Mouse (Mus musculus): ENCODE measurements around the gene Unkl.

Unkl gene

GRCm38 (mm10) chr17:25188150-25189031, at the start of gene Unkl:
Gene Unkl (plus strand): TSS chr17:25188397.
- DNase-seq (ENCODE audit: low spot score in 2 of 2) = peak; percentile 23 to 57

DNA sequence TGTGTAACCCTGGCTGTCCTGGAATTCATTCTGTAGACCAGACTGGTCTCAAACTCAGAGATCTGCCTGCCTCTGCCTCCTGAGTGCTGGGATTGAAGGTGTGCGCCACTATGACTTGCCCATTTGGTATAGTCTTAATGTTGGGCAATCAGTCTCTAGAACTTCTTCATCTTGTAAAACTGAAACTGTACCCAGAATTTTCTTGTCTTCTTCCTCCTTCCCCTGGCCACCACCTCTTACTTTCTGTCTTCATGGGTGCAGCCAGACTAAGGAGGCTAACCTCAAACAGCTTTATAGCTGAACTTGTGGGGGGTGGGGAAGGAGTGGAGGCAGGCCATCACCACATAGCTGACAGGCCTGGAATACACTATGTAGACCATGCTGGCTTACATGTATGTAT, 49.4 kb upstream of the Unkl start:
- no peak for DNase-seq (ENCODE audit: low spot score in 2 of 2)

DNA sequence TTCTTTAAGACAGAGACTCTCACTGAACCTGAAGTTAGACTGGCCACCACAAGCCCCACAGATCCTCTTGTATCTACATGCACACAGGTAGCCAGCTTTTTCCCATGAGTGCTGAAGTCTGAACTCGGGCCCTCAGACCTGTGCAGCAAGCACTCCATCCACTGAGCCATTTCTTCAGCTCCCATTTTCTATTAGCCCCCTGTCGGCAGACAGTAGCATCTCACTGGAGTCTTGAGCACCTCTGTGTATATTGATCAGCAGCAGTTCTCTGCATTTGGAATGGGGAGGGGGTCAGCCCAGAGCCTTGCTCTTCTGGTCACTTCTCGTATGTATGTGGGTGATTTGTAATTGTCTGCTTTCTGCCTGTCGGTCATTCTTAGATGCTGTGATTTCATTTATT, 48.2 kb upstream of the Unkl start:
- DNase-seq (ENCODE audit: low spot score in 2 of 2) = no peak

DNA sequence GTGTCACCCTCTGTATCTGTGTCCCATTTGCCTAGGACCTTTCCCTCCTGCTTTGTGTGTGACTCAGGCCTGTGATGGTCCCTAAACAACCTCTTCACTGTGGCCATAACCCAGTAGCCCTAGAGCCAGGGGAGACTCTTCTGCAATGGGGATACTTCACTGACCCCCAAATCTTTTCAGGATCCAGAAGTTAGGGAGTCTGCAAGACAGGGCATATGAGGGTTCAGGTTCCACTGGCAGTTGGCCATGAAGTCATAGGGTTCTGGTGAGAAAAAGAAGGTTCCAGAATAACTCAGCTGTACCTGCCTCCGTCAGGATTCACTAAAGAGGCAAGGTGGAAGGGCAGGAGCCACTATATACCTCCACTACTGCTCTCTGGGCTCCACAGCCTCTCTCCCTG, 26.0 kb upstream of the Unkl start, which contains the start of gene Ccdc154:
TSS of gene Ccdc154 (plus strand) at position 301 of the 400 bp plus-strand sequence.
- no peak for DNase-seq (ENCODE audit: low spot score in 2 of 2)

DNA sequence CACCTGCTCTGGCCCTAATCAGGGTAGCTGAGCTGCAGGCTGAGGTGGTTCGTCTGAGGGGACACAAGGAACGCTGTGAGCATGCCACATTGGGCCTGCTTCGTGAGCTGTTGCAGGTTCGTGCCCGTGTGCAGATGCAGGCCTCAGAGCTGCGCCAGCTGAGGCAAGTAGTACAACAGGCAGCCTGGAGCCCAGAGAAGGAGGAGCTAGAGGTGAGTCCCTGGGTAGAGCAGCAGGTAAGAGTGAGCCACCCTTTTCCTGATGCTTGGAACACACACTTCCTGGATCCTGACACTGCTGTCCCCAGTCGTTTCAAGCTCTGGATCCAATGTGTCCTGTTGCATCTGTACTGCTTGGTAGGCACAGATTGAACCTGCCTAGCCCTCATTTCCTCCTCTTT, 24.8 kb upstream of the Unkl start:
- DNase-seq (ENCODE audit: low spot score in 2 of 2) = no peak

- DNase-seq (ENCODE audit: low spot score in 2 of 2) = no peak
Observed at GRCm38 (mm10) chr17:25164770-25165169, 23.4 kb upstream of the Unkl start.

DNA sequence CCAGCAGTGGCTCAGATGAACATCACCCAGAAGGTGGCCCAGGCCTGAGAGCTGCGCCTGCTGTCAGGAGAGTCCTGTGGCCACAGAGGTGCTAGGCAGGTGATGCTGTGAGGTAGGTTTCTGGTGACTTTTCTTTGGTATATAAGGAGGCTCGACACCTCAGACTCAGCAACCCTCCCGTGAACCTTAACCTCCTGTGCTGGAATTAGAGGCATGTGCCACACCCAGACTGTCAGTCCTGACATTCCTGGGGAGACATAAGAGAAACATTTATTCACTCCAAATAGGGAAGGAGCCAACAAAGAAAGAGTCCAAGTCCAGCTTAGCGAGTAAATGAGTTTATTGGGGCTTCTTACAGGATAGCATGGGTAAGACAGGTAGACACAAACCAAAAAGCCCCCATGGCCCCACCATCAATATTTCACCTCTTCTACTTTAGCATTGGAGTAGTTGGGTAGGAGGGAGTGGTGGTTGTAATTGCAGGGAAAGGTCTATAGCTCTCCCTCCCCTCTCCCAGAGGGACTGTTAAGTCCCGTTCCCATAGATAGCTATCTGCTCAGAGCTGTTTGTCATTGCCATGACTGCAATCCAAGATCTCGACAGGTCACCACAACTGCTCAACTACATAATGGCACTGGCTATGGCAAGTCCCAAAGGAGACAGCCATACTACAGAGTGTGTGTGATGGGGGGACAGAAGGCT, 22.1 kb upstream of the Unkl start:
- DNase-seq (ENCODE audit: low spot score in 2 of 2) = no peak

- no peak for DNase-seq (ENCODE audit: low spot score in 2 of 2)
Observed at GRCm38 (mm10) chr17:25169706-25170105, 18.5 kb upstream of the Unkl start.

DNA sequence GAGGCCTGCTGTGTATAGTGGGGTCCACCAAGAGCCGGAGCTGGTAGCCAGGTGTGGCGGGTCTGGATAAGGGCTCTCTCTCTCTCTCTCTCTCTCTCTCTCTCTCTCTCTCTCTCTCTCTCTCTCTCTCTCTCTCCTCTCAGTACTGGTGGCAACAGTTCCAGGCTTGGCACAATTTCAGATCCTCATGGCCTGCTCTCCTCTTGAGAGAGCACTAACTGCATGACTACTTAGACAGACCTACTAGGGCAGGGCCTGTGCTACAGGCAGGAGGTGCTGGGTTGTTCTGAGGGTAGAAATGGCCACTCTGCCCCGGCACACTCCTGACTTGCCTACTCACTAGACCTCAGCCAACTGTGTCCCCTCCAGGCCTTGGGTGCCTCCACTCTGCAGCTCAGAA, 15.6 kb upstream of the Unkl start:
- no peak for DNase-seq (ENCODE audit: low spot score in 2 of 2)

DNA sequence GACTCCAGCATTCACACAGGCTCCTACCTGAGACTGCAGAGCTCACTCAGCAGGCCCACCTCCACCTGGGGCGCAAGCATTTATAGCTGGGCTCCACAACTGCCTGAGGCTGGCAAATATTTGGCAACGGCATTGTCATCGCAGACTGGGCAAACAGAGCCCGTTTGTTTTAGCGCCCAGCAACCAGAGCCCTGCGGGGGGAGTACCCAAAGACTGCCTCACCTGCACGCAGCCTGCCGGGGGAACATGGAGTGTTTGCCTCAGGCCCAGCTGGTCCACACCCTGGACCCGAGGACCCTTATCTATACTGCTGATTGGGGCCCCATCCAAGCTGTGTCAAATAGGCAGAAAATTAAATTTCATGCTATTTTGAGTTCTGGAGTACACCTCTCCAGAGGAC, 12.8 kb upstream of the Unkl start, which contains the start of gene Gm38655:
TSS of gene Gm38655 (minus strand) at position 61 of the 400 bp plus-strand sequence.
- DNase-seq (ENCODE audit: low spot score in 2 of 2) = no peak

- no peak for DNase-seq (ENCODE audit: low spot score in 2 of 2)
Observed at GRCm38 (mm10) chr17:25183232-25183631, 5.0 kb upstream of the Unkl start.

DNA sequence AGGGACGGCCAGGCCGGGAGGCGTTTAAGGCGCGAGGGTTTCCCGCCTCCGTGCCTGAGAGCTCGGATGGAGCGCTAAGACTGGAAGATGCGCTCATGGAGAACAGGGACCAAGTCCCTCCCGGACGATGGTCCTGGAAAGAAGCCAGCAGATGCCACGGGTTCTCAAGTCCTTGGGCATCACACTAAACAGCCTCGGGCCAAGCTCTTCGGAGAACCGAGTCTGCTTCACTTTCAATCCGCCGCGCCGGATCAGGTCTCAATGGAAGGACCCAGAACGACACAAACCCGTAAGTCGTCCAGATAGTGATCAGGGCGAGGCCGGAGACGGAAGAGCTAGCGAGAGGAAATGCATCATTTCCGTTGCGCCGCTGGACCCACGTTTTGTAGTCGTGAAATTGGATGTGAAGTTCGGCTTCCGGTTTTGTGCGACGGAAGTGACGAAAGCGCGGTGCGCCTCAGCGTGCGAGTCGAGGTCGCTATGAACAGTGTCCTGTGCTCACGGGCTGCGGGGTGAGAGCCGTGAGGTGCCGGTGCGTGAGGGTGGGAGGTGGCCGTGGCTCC, 4.0 kb upstream of the Unkl start, which contains the start of gene BC003965:
TSS of gene BC003965 (plus strand) at position 426 of the 563 bp plus-strand sequence.
- DNase-seq (ENCODE audit: low spot score in 2 of 2) = peak; percentile 96 to 98

- no peak for DNase-seq (ENCODE audit: low spot score in 2 of 2)
Observed at GRCm38 (mm10) chr17:25184961-25185360, 3.2 kb upstream of the Unkl start.

GRCm38 (mm10) chr17:25187784-25188149, 430 bp upstream of the Unkl start:
- no peak for DNase-seq (ENCODE audit: low spot score in 2 of 2)

- DNase-seq (ENCODE audit: low spot score in 2 of 2) = no peak
Observed at GRCm38 (mm10) chr17:25189091-25189490, 894 bp downstream of the Unkl start.

DNA sequence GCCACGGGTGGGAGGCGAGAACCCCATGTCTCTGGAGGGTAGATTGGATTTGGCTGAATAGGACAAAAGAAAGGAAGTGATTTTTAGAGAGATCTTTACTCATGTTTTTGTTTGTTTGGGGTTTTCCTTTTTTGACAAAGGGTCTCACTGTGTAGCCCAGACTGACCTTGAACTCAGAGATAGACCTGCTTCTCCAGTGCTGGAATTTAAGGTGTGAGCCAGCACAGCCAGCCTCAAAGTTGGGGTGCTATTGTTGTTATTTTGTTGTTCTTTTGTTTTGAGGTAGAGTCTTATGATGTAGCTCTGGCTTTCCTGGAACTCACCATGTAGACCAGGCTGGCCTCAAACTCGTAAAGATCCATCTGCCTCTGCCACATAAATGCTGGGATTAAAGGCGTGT, 14.2 kb downstream of the Unkl start:
- no peak for DNase-seq (ENCODE audit: low spot score in 2 of 2)

DNA sequence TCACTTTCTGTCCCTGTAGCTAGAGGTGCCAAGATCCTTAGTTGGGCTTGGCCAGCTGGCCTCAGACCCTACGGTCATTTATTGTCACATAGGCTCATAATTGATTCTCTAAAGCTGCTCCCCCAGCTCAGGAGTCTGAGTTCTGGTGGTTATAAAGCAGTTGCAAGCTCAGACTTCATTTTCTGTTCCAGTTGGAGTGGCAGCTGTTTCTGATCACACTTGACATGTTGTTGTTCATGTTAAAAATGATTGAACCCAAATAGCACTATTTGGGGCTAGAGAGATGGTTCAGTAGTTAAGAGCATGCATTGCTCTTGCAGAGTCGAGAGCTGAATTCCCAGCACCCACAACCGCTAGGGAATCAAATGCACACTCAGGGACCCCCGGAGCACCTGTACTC, 21.8 kb downstream of the Unkl start:
- no peak for DNase-seq (ENCODE audit: low spot score in 2 of 2)

- DNase-seq (ENCODE audit: low spot score in 2 of 2) = no peak
Observed at GRCm38 (mm10) chr17:25210680-25211466, 22.7 kb downstream of the Unkl start.

GRCm38 (mm10) chr17:25211705-25212104, 23.5 kb downstream of the Unkl start:
- no peak for DNase-seq (ENCODE audit: low spot score in 2 of 2)

GRCm38 (mm10) chr17:25215431-25215830, 27.2 kb downstream of the Unkl start:
- no peak for DNase-seq (ENCODE audit: low spot score in 2 of 2)

DNA sequence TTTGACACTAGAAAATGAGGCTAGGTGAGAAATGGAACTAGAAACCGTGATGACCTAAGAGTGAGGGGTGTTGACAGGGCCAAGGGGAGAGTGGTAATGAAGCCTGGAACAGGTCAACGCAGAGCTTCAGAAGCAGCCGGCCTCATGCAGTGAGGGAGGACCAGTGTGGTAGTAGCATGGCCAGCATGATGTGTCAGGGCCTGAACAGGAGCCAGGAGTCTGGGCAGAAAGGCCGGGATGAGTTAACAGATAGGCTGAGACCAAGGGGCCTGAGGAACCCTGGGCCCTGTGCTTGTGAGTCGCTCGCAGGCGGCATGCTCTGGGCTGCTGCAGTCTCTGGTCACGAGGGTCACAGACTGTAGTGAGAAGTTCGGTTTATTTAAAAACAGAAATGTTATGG, 30.8 kb downstream of the Unkl start:
- DNase-seq (ENCODE audit: low spot score in 2 of 2) = no peak
